Mouse (Mus musculus): ENCODE measurements around the gene Lpp. TPM values are rescaled to one million over a fixed set of nuclear protein-coding genes. Genes with fewer than 3 reads are reported as not detected.

Gene Lpp
- total and polyA plus RNA-seq, 3 experiments = 0.64 to 1.2 (median 0.68) TPM

DNA sequence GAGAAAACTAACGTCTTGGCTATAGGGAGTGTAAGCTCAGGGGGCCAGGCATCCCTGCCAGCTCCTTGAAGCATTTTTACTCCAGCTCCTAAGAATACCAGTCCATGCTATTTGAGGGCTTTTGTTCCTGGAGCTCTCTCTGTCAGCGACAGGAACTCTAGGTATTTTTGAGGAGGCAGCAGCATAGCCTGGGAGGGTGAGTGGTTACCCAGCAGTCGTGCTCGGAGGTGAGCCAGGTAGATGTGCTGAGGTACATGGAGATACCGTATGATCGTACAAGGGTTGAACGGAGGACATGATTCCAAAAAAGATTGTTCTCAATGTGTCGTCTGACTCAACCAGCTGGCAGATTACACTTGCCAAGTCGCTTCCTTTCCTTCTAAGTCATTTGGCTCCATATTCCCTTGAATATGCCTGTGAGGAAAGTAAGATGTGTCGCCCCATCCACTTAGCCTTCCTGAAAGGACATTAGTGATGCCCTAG, 597.8 kb downstream of the Lpp start:
- in situ Hi-C loops (cut with MboI; ENCODE audit: low pct_ligation_motif_present, low pct_unique_long_range_greater_than_20kb, low sequenced_read_pairs) = no loop called here
- dilution Hi-C loops (cut with MboI; ENCODE audit: extremely low pct_ligation_motif_present, extremely low pct_unique_long_range_greater_than_20kb, low sequenced_read_pairs) = no loop called here

GRCm38 (mm10) chr16:24991995-24992394, 598.7 kb downstream of the Lpp start:
- dilution Hi-C loops (cut with MboI; ENCODE audit: extremely low pct_ligation_motif_present, extremely low pct_unique_long_range_greater_than_20kb, low sequenced_read_pairs) = no loop called here

More for the DNA sequence above, 597.8 kb downstream of the Lpp start:
- H3K36me3 ChIP-seq (replicated peaks in 1 of 2; ENCODE audit: control insufficient read depth in 1 of 2, insufficient read depth in 1 of 2, low read length in 1 of 2) = no peaks in the 10 kb centered on the region
- no peak overlapping the region for H3K9ac ChIP-seq (ENCODE audit: insufficient read depth, low read depth)
- H3K4me1 ChIP-seq (ENCODE audit: control insufficient read depth in 1 of 2, insufficient read depth in 2 of 2) = peaks cover 0 to 3% of the 10 kb centered on the region in 2 experiments; a peak in 1 of 4 replicates
- no peaks in the 10 kb centered on the region for H3K9me3 ChIP-seq (replicated peaks; ENCODE audit: low read length)
- no peaks in the 10 kb centered on the region for H3K79me2 ChIP-seq (replicated peaks; ENCODE audit: control insufficient read depth, extremely low read depth, insufficient read depth, poor library complexity, severe bottlenecking)
- no peaks in the 10 kb centered on the region for H3K27me3 ChIP-seq (replicated peaks)
- no peak overlapping the region for H3K4me2 ChIP-seq (ENCODE audit: insufficient read depth, low read depth, poor library complexity, severe bottlenecking)
- no peak overlapping the region for H3K4me3 ChIP-seq (replicated peaks in 1 of 3; ENCODE audit: low read depth in 2 of 3, low read length in 2 of 3, poor library complexity in 1 of 3)
- no peak for DNase-seq (ENCODE audit: extremely low read depth)
- TF ChIP-seq MEF2A (IDR thresholded peaks at IDR 0.05; ENCODE audit: borderline replicate concordance, low read depth, low read length) = no peak
- no peak for TF ChIP-seq JUN (IDR thresholded peaks at IDR 0.05; ENCODE audit: insufficient read depth, low read depth, low read length)
- no peak overlapping the region for H3K27ac ChIP-seq (ENCODE audit: insufficient read depth, low read depth)

DNA sequence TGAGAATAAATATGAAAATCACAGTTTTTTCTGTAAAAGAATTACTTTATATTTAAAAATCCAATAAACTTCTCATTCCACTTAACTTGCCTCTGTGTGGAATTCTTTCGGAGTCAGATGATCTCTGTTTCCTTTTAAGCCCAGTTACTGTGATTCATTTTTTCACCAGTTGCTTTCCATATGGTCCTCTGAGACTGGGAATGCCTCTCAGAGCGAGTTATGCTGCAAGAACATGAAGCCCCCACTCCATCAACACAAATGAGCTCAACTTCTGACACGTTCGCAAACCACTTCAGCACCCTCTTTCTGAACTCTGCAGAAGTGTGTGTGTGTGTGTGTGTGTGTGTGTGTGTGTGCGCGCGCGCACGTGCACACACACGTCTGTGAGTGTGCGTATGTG, 599.2 kb downstream of the Lpp start:
- H3K27ac ChIP-seq (ENCODE audit: insufficient read depth, low read depth) = no peak overlapping the region
- H3K4me2 ChIP-seq (ENCODE audit: insufficient read depth, low read depth, poor library complexity, severe bottlenecking) = no peak overlapping the region
- H3K79me2 ChIP-seq (replicated peaks; ENCODE audit: control insufficient read depth, extremely low read depth, insufficient read depth, poor library complexity, severe bottlenecking) = no peaks in the 10 kb centered on the region
- peaks cover 3% of the 10 kb centered on the region for H3K9me3 ChIP-seq (replicated peaks; ENCODE audit: low read length)
- H3K4me3 ChIP-seq (replicated peaks in 1 of 3; ENCODE audit: low read depth in 2 of 3, low read length in 2 of 3, poor library complexity in 1 of 3) = no peak overlapping the region
- no peaks in the 10 kb centered on the region for H3K27me3 ChIP-seq (replicated peaks)
- dilution Hi-C loops (cut with MboI; ENCODE audit: extremely low pct_ligation_motif_present, extremely low pct_unique_long_range_greater_than_20kb, low sequenced_read_pairs) (no loop called here), in situ Hi-C loops (cut with MboI; ENCODE audit: low pct_ligation_motif_present, low pct_unique_long_range_greater_than_20kb, low sequenced_read_pairs) (no loop called here)
- no peaks in the 10 kb centered on the region for H3K36me3 ChIP-seq (replicated peaks in 1 of 2; ENCODE audit: control insufficient read depth in 1 of 2, insufficient read depth in 1 of 2, low read length in 1 of 2)
- peaks cover 0 to 3% of the 10 kb centered on the region in 2 experiments; a peak in 1 of 4 replicates for H3K4me1 ChIP-seq (ENCODE audit: control insufficient read depth in 1 of 2, insufficient read depth in 2 of 2)
- TF ChIP-seq RAD21 (IDR thresholded peaks at IDR 0.05; ENCODE audit: low read depth, low read length) = no peak
- no peak for TF ChIP-seq MAX (IDR thresholded peaks at IDR 0.05; ENCODE audit: low read length)
- no peak for TF ChIP-seq SIN3A (IDR thresholded peaks at IDR 0.05; ENCODE audit: low read length)
- no peak for TF ChIP-seq PAX5 (IDR thresholded peaks at IDR 0.05; ENCODE audit: low read length)
- no peak for TF ChIP-seq HCFC1 (IDR thresholded peaks at IDR 0.05; ENCODE audit: low read depth, low read length)
- no peak for TF ChIP-seq CTCF (conservative IDR thresholded peaks at IDR 0.05 in 1 of 2, IDR thresholded peaks at IDR 0.05 in 1 of 2; ENCODE audit: low read depth in 2 of 2, low read length in 2 of 2)
- no peak for DNase-seq (ENCODE audit: extremely low read depth)
- H3K9ac ChIP-seq (ENCODE audit: insufficient read depth, low read depth) = no peak overlapping the region

More at GRCm38 (mm10) chr16:24991995-24992394, 598.7 kb downstream of the Lpp start:
- Histone ChIP-seq H3K9me3 (replicated peaks; ENCODE audit: low read length) (peaks cover 2% of the 10 kb centered on the region), H3K27ac (ENCODE audit: insufficient read depth, low read depth) (no peak overlapping the region), H3K4me1 (ENCODE audit: control insufficient read depth in 1 of 2, insufficient read depth in 2 of 2) (peaks cover 0 to 3% of the 10 kb centered on the region in 2 experiments; a peak in 1 of 4 replicates), H3K36me3 (replicated peaks in 1 of 2; ENCODE audit: control insufficient read depth in 1 of 2, insufficient read depth in 1 of 2, low read length in 1 of 2) (no peaks in the 10 kb centered on the region), H3K9ac (ENCODE audit: insufficient read depth, low read depth) (no peak overlapping the region), H3K27me3 (replicated peaks) (no peaks in the 10 kb centered on the region), H3K4me3 (replicated peaks in 1 of 3; ENCODE audit: low read depth in 2 of 3, low read length in 2 of 3, poor library complexity in 1 of 3) (no peak overlapping the region), H3K79me2 (replicated peaks; ENCODE audit: control insufficient read depth, extremely low read depth, insufficient read depth, poor library complexity, severe bottlenecking) (no peaks in the 10 kb centered on the region), H3K4me2 (ENCODE audit: insufficient read depth, low read depth, poor library complexity, severe bottlenecking) (no peak overlapping the region)
- in situ Hi-C loops (cut with MboI; ENCODE audit: low pct_ligation_motif_present, low pct_unique_long_range_greater_than_20kb, low sequenced_read_pairs) = no loop called here
- DNase-seq (ENCODE audit: extremely low read depth) = no peak
- TF ChIP-seq HCFC1 (IDR thresholded peaks at IDR 0.05; ENCODE audit: low read depth, low read length) (no peak), IRF4 (IDR thresholded peaks at IDR 0.05; ENCODE audit: low read depth, low read length) (no peak), KAT2A (IDR thresholded peaks at IDR 0.05; ENCODE audit: insufficient replicate concordance, low read length) (no peak), POLR2A (IDR thresholded peaks at IDR 0.05; ENCODE audit: low read depth, low read length) (no peak), MAZ (IDR thresholded peaks at IDR 0.05; ENCODE audit: low read depth, low read length) (no peak), NELFE (IDR thresholded peaks at IDR 0.05; ENCODE audit: low read depth, low read length) (no peak), JUND (conservative IDR thresholded peaks at IDR 0.05; ENCODE audit: low read depth, low read length) (no peak), GABPA (IDR thresholded peaks at IDR 0.05; ENCODE audit: insufficient replicate concordance, low read depth, low read length) (no peak), USF2 (conservative IDR thresholded peaks at IDR 0.05; ENCODE audit: low read depth, low read length) (no peak), CHD2 (IDR thresholded peaks at IDR 0.05; ENCODE audit: low read length) (no peak), BHLHE40 (IDR thresholded peaks at IDR 0.05; ENCODE audit: low read depth, low read length) (no peak), CTCF (conservative IDR thresholded peaks at IDR 0.05 in 1 of 2, IDR thresholded peaks at IDR 0.05 in 1 of 2; ENCODE audit: low read depth in 2 of 2, low read length in 2 of 2) (no peak), CHD1 (IDR thresholded peaks at IDR 0.05; ENCODE audit: low read depth, low read length) (no peak), USF1 (IDR thresholded peaks at IDR 0.05; ENCODE audit: low read depth, low read length) (no peak)

Measured in CH12.LX (cell line).